Mouse (Mus musculus): ENCODE data around the gene C330007P06Rik. TPM values are rescaled to one million over a fixed set of nuclear protein-coding genes. Genes with fewer than 3 reads are reported as not detected.
A peak's percentile ranks its signal among the peaks of the same experiment; 100 is the strongest.

C330007P06Rik gene
- total RNA-seq, 2 experiments from 2014 or later: 10.9 to 11.2 TPM

- DNase-seq: no peak
Measured at GRCm38 (mm10) chrX:36837069-36837676, 36.7 kb downstream of the C330007P06Rik start.

- DNase-seq: no peak
Measured at GRCm38 (mm10) chrX:36833397-36834084, 40.4 kb downstream of the C330007P06Rik start.

GRCm38 (mm10) chrX:36831632-36832031, 42.3 kb downstream of the C330007P06Rik start:
- DNase-seq: no peak

- peak; percentile 24 for DNase-seq
Measured at GRCm38 (mm10) chrX:36830271-36830670, 43.6 kb downstream of the C330007P06Rik start.

- no peak for DNase-seq
Measured at GRCm38 (mm10) chrX:36826873-36827272, 47.0 kb downstream of the C330007P06Rik start.

- DNase-seq: no peak
Measured at GRCm38 (mm10) chrX:36825032-36825431, 48.9 kb downstream of the C330007P06Rik start.

GRCm38 (mm10) chrX:36823932-36824711, 49.8 kb downstream of the C330007P06Rik start:
- DNase-seq: peak; percentile 29

- no peak for DNase-seq
Measured at GRCm38 (mm10) chrX:36820201-36820600, 53.7 kb downstream of the C330007P06Rik start.

- DNase-seq: no peak
Measured at GRCm38 (mm10) chrX:36819575-36819974, 54.3 kb downstream of the C330007P06Rik start.

- DNase-seq: no peak
Measured at GRCm38 (mm10) chrX:36816953-36817441, 56.9 kb downstream of the C330007P06Rik start.

GRCm38 (mm10) chrX:36816368-36816899, 57.5 kb downstream of the C330007P06Rik start:
- DNase-seq: no peak

- no peak for DNase-seq
Measured at GRCm38 (mm10) chrX:36815439-36815838, 58.5 kb downstream of the C330007P06Rik start.

GRCm38 (mm10) chrX:36815022-36815421, 58.9 kb downstream of the C330007P06Rik start:
- no peak for DNase-seq

- no peak for DNase-seq
Measured at GRCm38 (mm10) chrX:36814161-36814836, 59.6 kb downstream of the C330007P06Rik start.

GRCm38 (mm10) chrX:36811377-36811776, 62.5 kb downstream of the C330007P06Rik start:
- DNase-seq: no peak

GRCm38 (mm10) chrX:36808318-36808683, 65.6 kb downstream of the C330007P06Rik start:
- DNase-seq: no peak

- peak; percentile 89 for DNase-seq
Measured at GRCm38 (mm10) chrX:36807360-36808317, 66.3 kb downstream of the C330007P06Rik start.

- no peak for DNase-seq
Measured at GRCm38 (mm10) chrX:36805466-36806235, 68.3 kb downstream of the C330007P06Rik start.

- DNase-seq: peak; percentile 51
Measured at GRCm38 (mm10) chrX:36804196-36804595, 69.7 kb downstream of the C330007P06Rik start.

GRCm38 (mm10) chrX:36803189-36803588, 70.7 kb downstream of the C330007P06Rik start:
- DNase-seq: no peak
